Mouse (Mus musculus): ENCODE measurements around the gene Pip5k1a.

DNA sequence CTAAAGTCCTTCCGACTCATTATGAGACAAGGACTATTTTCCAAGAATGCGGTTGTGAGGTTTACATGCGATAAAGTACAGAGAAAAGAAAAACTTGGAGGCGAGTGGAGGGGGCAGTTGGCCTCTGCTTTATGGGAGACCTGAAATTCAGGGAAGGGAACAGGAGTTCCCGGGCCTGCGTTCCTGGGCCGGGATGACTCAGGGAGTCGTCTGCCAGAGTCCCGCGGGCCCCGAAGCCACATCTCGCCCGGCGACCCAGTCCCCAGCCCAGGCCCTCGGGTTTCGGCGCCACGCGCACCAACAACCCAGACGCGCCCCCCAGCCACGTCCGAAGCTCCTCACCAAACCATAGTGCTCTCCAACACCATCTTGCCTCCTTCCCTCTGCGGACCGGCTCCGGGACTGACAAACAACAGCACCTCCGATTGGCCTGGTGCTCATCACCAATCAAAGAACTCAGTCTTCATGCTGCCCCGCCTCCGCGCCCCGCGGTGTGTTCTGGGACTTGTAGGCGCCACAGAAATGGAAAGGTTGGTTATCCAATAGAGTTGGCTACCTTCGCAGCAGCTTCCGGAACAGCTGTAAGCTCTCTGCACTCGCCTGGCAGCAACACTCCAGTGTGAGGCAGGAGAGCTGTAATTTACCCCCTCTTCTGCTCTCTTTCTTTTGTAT, 64.4 kb downstream of the Pip5k1a start, which contains the start of gene Psmd4:
- TF ChIP-seq POLR2A (IDR thresholded peaks at IDR 0.05; ENCODE audit: low read depth, low read length) = peak; percentile 49
- TF ChIP-seq CTCF (conservative IDR thresholded peaks at IDR 0.05; ENCODE audit: insufficient read depth, insufficient read length, low read depth, low read length) = no peak

Data from kidney, adult 2 months (tissue).